Mouse (Mus musculus): ENCODE measurements at regions not wholly inside any gene's neighbourhood (a gene's known extent, or its start where the extent isn't known, plus 50 kb on each side); places are given as distances from the start of the nearest gene placed in this dataset.

- H3K27me3 ChIP-seq (ENCODE audit: control insufficient read depth, insufficient read depth, insufficient read length), result no peaks in the 10 kb centered on the region
- no peak overlapping the region for H3K4me3 ChIP-seq
- H3K79me2 ChIP-seq (ENCODE audit: control insufficient read depth, insufficient read depth), result no peaks in the 10 kb centered on the region
- no peaks in the 10 kb centered on the region for H3K36me3 ChIP-seq (ENCODE audit: control insufficient read depth, insufficient read depth)
- H3ac ChIP-seq (ENCODE audit: control insufficient read depth, insufficient read length), result no peak overlapping the region
- TF ChIP-seq MYOD1 (IDR thresholded peaks at IDR 0.05; ENCODE audit: control insufficient read depth in 1 of 3, insufficient read length in 2 of 3, low read depth in 2 of 3), result no peak
- TF ChIP-seq CEBPB (IDR thresholded peaks at IDR 0.05; ENCODE audit: insufficient read depth, poor library complexity, severe bottlenecking), result no peak
- no peak for TF ChIP-seq POLR2AphosphoS2 (IDR thresholded peaks at IDR 0.05; ENCODE audit: insufficient read length, low read depth)
- no peak for TF ChIP-seq SRF (IDR thresholded peaks at IDR 0.05; ENCODE audit: control insufficient read depth, insufficient read length, low read depth)
- TF ChIP-seq USF1 (IDR thresholded peaks at IDR 0.05; ENCODE audit: low read depth), result no peak
- no peak overlapping the region for H3K4me2 ChIP-seq (ENCODE audit: low read depth)
Measured at GRCm38 (mm10) chr3:84358672-84359071, 52.0 kb upstream of the Trim2 start.

GRCm38 (mm10) chr3:84356690-84357014 lies 50.0 kb upstream of the Trim2 start:
- Histone ChIP-seq H3K4me2 (ENCODE audit: low read depth) (no peak overlapping the region), H3K27me3 (ENCODE audit: control insufficient read depth, insufficient read depth, insufficient read length) (no peaks in the 10 kb centered on the region), H3K4me3 (no peak overlapping the region), H3K79me2 (ENCODE audit: control insufficient read depth, insufficient read depth) (no peaks in the 10 kb centered on the region), H3ac (ENCODE audit: control insufficient read depth, insufficient read length) (no peak overlapping the region), H3K36me3 (ENCODE audit: control insufficient read depth, insufficient read depth) (no peaks in the 10 kb centered on the region)
- no peak for TF ChIP-seq MYOG (IDR thresholded peaks at IDR 0.05; ENCODE audit: control insufficient read depth in 1 of 3, insufficient read depth in 1 of 3, insufficient read length in 2 of 3, low read depth in 2 of 3)
- no peak for TF ChIP-seq POLR2AphosphoS2 (IDR thresholded peaks at IDR 0.05; ENCODE audit: insufficient read length, low read depth)
- TF ChIP-seq E2F4 (IDR thresholded peaks at IDR 0.05; ENCODE audit: insufficient read depth), result no peak
- TF ChIP-seq POLR2A (IDR thresholded peaks at IDR 0.05; ENCODE audit: insufficient read length, low read depth), result no peak
- TF ChIP-seq MYOD1 (IDR thresholded peaks at IDR 0.05; ENCODE audit: control insufficient read depth in 1 of 3, insufficient read length in 2 of 3, low read depth in 2 of 3), result no peak
- no peak for TF ChIP-seq TCF12 (IDR thresholded peaks at IDR 0.05; ENCODE audit: insufficient read depth, poor library complexity, severe bottlenecking)
